Comparison of ENCODE assay signal across 8 mouse cellular contexts in the genomic region with DNA sequence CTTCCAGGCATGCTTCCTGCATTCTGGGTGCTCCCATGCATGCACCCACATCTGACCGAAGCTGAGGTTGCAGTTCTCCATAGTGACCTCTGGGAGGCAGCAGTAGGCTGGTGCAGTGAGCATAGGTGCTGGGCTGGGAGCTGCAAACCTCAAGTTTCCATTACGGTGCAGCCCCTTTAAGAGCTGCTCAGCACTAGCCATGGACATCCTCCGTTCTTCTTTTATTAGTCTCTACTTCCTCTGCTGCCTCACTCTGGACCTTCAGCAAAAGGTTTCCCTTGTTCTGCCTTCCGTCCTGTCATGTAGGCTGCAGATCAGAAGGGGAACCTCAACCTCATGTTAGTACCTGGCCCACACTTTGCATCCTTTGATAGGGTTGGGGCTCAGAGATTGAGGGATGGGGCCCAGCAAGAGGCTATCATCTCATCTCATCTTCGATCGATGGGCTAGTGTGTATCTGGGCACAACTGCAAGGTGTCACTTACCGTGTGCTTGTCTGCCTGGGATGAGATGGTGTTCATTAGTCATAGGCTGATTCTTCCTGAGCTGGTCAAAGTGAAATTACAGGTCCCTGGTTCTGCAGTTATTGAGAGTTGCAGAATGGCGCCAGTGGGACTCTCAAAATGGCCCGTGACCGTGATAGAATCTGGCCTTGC. TPM values are rescaled to one million over a fixed set of nuclear protein-coding genes. Genes with fewer than 3 reads are reported as not detected.
DNase-seq lines count a peak whose midpoint lies in the region; ATAC-seq lines count a peak whose summit lies in the region.

No protein-coding gene starts in this region.

- H3K9me3 ChIP-seq in liver, embryonic 11.5 days (ENCODE audit: control insufficient read depth, low read length): no peaks in the 10 kb centered on the region

- peaks cover 10% of the 10 kb centered on the region for H3K27me3 ChIP-seq in liver, embryonic 11.5 days (replicated peaks; ENCODE audit: control insufficient read depth, insufficient read depth, low read length)

- peak overlapping the region; percentile 99 for H3K4me2 ChIP-seq in liver, embryonic 11.5 days

- WGBS in liver, embryonic 11.5 days: 15% methylated on average over 10 of the region's 10 CpGs

- peak; percentile 55 for DNase-seq in urinary bladder, postnatal 25 days (ENCODE audit: low spot score)
- no peak for DNase-seq in urinary bladder, postnatal 36 days (ENCODE audit: low spot score in 2 of 2)
- peak; percentile 84 to 91 for DNase-seq in cerebellum, postnatal 14 days
- peak; percentile 59 for DNase-seq in gastrocnemius, postnatal 25 days
- DNase-seq in kidney, adult 18-20 months: peak; percentile 77
- peak; percentile 62 for DNase-seq in liver, embryonic 11.5 days (ENCODE audit: low spot score)
- peak; percentile 91 for DNase-seq in naive thymus-derived CD4-positive, alpha-beta T cell, adult 2 months (ENCODE audit: low read depth)
- peak; percentile 48 to 60 for DNase-seq in thymus, adult 18-20 months

- no peaks in the 10 kb centered on the region for H3K36me3 ChIP-seq in liver, embryonic 11.5 days (ENCODE audit: control insufficient read depth, insufficient read depth, low read length)

- peak overlapping the region; percentile 60; the same call in 1 of the 2 replicates for H3K4me3 ChIP-seq in liver, embryonic 11.5 days (ENCODE audit: low read depth, low read length)

- H3K9ac ChIP-seq in liver, embryonic 11.5 days (ENCODE audit: low read depth, low read length): no peak overlapping the region

- peaks cover 44% of the 10 kb centered on the region for H3K4me1 ChIP-seq in liver, embryonic 11.5 days (replicated peaks; ENCODE audit: control insufficient read depth, insufficient read depth, low read length)

- no peak overlapping the region for H3K27ac ChIP-seq in liver, embryonic 11.5 days (ENCODE audit: low read depth, low read length)

- peak; percentile 60 for ATAC-seq in liver, embryonic 11.5 days (replicated peaks; ENCODE audit: low FRiP score)

RNA-seq across cellular contexts. Expression of gene Tspan4, which starts 5.9 kb away (rescaled TPM):
- total RNA-seq in gastrocnemius, postnatal 25 days (2021): 10 to 100 TPM in 1 of 2 experiments, 1 to 10 TPM in 1; 5.6 to 16.5 TPM
- polyA plus RNA-seq in liver, embryonic 11.5 days (2014; fragmentation: Nextera tagmentation; extraction: Ambion mirVana): 77.9 and 78.2 TPM in 2 replicates

RNA-seq across cellular contexts. Expression of gene Polr2l, which starts 6.0 kb away (rescaled TPM):
- 10 to 100 TPM; 55.2 to 56.0 TPM for total RNA-seq in gastrocnemius, postnatal 25 days (2021)
- 95.3 and 104 TPM in 2 replicates for polyA plus RNA-seq in liver, embryonic 11.5 days (2014; fragmentation: Nextera tagmentation; extraction: Ambion mirVana)

RNA-seq across cellular contexts. Expression of gene Cd151, which starts 13.8 kb away (rescaled TPM):
- 10 to 100 TPM; 67.7 to 87.4 TPM for total RNA-seq in gastrocnemius, postnatal 25 days (2021)
- 20.6 and 22.3 TPM in 2 replicates for polyA plus RNA-seq in liver, embryonic 11.5 days (2014; fragmentation: Nextera tagmentation; extraction: Ambion mirVana)

RNA-seq across cellular contexts. Expression of gene Cracr2b, which starts 20.1 kb away (rescaled TPM):
- total RNA-seq in gastrocnemius, postnatal 25 days (2021): 1 to 10 TPM; 3.9 to 7.0 TPM
- 4.3 and 7.2 TPM in 2 replicates for polyA plus RNA-seq in liver, embryonic 11.5 days (2014; fragmentation: Nextera tagmentation; extraction: Ambion mirVana)

RNA-seq across cellular contexts. Expression of gene Pnpla2, which starts 26.0 kb away (rescaled TPM):
- total RNA-seq in gastrocnemius, postnatal 25 days (2021): 100 to 1,000 TPM; 265 to 357 TPM
- polyA plus RNA-seq in liver, embryonic 11.5 days (2014; fragmentation: Nextera tagmentation; extraction: Ambion mirVana): 23.4 and 23.7 TPM in 2 replicates

Comparison
In these comparisons a context has a peak if more than half of its experiments do, and no peak if none do; other contexts are left out.
1. DNase-seq: peak in urinary bladder, postnatal 25 days (single experiment), cerebellum, postnatal 14 days (2 of 2), gastrocnemius, postnatal 25 days (single experiment), kidney, adult 18-20 months (single experiment), liver, embryonic 11.5 days (single experiment), naive thymus-derived CD4-positive, alpha-beta T cell, adult 2 months (single experiment) and thymus, adult 18-20 months (2 of 2); none in urinary bladder, postnatal 36 days (0 of 2).